Mouse (Mus musculus): ENCODE measurements around the gene Zfp626.
"Not testable (repeated sequence)": the region's sequence is repeated elsewhere in the genome, so short reads cannot be mapped to it uniquely, and the experiment has no call there.

Zfp626 gene

GRCm38 (mm10) chr7:27806896-27807295 is at the start of gene Zfp626:
Zfp626 (plus strand) TSS chr7:27807196.
- DNase-seq = not testable (repeated sequence)

DNA sequence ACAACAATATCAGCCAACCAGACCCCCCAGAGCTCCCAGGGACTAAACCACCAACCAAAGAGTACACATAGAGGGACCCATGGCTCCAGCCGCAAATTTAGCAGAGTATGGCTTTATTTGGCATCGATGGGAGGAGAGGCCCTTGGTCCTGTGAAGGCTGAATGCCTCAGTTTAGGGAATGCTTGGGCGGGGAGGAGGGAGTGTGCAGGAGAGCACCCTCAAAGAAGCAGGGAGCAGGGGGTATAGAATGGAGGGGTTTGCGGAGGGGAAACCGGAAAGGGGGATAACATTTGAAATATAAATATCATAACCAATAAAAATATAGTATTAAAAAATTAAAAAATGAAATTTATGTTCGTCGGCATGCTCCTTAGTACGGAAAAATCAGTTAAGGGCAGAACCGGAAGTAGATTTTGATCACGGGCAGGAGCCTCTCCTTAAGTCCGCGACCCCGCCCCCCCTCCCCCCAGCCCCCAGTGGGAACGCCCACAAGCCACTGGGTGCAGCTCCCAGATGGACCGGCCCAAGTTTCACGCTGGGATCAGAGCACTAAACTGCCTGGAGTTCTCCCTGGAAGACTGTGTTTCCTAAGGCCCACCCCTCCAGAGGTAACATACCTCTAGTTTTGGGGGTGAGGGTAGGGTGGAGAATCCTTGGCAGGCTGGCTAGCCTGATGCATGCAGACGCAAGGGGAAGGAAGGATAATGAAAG is 41.7 kb upstream of the Zfp626 start:
- no peak for DNase-seq

GRCm38 (mm10) chr7:27789306-27789705 is 17.7 kb upstream of the Zfp626 start:
- DNase-seq = no peak

DNA sequence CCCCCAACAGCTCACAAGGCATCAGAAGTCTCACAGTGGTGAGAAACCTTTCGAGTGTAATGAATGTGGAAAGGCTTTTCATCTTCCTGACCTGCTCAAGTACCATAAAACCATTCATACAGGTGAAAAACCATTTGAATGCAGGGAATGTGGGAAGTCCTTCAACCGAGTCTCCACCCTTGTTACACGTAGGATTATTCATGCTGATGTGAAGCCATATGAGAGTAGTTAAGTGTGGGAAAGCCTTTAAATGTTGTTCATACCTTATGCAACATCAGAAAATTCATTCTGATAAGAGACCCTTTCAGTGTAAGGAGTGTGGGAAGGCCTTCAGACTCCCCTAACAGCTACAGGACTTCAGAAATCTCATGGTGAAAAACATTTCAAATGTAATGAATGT is 13.1 kb upstream of the Zfp626 start:
- DNase-seq = not testable (repeated sequence)

DNA sequence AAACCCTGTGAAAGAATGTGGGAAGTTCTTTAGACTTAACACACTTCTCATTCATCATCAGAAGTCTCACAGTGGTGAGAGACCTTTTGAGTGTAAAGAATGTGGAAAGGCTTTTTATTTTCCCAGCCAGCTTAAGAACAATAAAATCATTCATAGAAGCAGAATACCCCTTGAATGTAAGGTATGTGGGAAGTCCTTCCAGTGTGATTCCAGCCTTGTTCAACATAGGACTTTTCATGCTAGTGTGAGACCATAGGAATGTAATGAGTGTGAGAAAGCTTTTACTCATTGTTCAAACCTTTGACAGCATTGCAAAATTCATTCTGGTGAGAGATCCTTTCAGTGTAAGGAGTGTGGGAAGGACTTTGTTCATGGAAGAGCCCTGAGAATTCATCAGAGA is 12.4 kb upstream of the Zfp626 start:
- no peak for DNase-seq

DNA sequence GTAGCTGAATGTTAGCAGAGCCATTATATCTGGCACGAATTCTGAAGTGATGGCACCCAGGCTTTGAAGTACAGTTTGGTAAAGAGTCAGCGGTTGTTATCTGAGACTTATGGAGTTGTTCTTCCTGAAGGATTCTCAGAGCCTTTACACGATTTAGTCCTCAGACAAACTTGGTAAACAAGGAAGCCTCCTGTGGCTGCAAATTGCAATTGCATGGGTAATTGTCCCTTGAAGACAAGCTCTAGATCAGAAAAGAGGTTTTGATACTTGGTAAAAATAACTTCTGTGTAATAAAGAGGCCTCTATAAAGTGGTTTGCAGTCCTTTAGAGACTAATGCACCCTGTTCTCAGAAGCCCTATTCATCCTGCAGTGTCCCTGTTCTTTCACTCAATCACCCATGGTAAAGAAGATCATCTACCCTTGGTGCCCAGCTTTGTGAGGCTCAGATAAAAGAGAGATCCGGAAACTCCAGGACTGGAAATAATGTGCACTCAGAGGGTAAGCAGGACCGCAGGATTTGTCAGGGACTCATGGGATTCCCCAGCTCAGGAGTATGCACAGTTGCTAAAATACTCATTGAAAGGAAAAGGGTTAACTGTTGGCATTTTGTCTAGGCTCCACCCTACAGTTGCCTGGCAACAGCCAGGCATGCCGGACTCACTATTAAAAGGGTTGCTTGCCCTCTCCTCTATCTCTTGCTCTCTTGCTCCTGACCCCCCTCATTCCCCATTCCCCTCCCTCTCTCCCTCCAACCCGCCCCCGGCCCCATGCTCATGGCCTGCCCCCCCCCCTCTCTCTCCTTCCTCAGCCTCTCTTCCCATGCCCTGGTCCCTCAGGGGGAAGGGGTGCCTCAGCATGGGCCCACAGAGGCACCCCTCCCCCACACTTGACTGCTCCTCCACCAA is 8.8 kb upstream of the Zfp626 start:
- DNase-seq = no peak

- DNase-seq = peak; percentile 5 to 12
These were observed 5.9 kb upstream of the Zfp626 start for GRCm38 (mm10) chr7:27801137-27801536.

DNA sequence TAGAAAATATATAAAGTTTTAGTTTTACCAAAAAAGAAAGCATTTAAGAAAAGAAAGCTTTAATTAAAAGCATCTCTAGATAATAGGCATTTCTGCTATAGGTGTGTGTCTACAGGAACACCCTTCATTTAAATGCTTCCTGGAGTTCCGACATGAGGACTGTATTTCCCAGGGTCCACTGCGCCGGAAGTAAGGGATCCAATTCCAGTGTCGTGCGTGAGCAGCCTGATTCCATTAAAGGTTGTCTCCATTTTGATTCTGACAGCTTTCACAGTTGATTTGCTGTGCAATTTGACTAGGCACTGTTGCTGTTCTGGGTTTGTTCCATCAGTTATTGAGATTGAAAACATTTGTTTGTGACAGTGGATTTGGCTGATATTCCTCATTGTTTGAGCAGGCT is 4.0 kb upstream of the Zfp626 start:
- DNase-seq = no peak

- peak; percentile 70 to 80 for DNase-seq
These were observed 2.5 kb upstream of the Zfp626 start for GRCm38 (mm10) chr7:27804297-27805030.

GRCm38 (mm10) chr7:27807305-27807704 is 309 bp downstream of the Zfp626 start:
- not testable (repeated sequence) for DNase-seq

- no peak for DNase-seq
These were observed 11.6 kb downstream of the Zfp626 start for GRCm38 (mm10) chr7:27818526-27819110.

GRCm38 (mm10) chr7:27822611-27823010 is 15.6 kb downstream of the Zfp626 start:
- DNase-seq = no peak

DNA sequence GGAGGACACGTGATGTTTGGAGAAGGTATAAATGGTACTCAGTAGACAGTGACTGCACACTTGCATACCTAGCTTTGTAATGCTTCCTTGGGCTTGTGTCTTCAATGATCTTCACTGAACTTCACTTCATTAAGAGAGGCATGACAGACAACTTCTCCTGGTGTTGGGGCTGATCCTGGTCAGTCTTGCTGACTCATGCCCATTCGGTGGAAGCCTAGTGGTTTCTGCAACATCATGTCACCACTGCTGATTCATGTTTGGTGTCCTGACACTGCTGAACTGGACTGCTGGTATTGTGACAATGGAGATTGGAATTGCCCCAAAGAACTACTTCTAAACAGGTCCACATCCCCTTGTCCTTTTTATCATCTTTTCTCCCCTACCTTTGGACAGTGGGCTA is 27.1 kb downstream of the Zfp626 start:
- no peak for DNase-seq

- DNase-seq = peak; percentile 22 to 29
These were observed 30.9 kb downstream of the Zfp626 start for GRCm38 (mm10) chr7:27837896-27838295.

- peak; percentile 88 to 89 for DNase-seq
These were observed 31.6 kb downstream of the Zfp626 start, which contains the start of gene Zfp59 for GRCm38 (mm10) chr7:27838323-27839249. Zfp59 (plus strand) TSS chr7:27838607.

- DNase-seq = no peak
These were observed 32.6 kb downstream of the Zfp626 start for GRCm38 (mm10) chr7:27839596-27839995.

GRCm38 (mm10) chr7:27840104-27840503 is 33.1 kb downstream of the Zfp626 start:
- DNase-seq = no peak

DNA sequence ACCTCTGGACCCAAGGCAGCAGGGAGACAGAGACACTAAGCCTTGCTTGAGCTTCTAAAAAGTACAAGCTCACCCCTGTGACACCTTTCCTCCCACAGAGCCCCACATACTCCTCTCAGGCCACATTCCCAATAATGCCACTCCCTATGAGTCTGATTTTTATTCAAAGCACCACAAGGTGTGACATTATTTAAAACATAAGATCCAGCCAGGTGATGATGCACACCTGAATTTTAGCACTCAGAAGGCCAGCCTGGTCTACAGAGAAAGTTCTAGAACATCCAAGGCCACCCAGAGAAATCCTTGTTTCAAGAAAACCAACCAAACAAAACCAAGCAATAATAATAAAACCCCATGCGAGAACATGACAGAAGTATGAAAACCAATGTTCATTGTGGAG is 50.2 kb downstream of the Zfp626 start, which contains the start of gene Zfp607a:
Zfp607a (plus strand) TSS at position 301 of the 400 bp plus-strand sequence.
- no peak for DNase-seq

DNA sequence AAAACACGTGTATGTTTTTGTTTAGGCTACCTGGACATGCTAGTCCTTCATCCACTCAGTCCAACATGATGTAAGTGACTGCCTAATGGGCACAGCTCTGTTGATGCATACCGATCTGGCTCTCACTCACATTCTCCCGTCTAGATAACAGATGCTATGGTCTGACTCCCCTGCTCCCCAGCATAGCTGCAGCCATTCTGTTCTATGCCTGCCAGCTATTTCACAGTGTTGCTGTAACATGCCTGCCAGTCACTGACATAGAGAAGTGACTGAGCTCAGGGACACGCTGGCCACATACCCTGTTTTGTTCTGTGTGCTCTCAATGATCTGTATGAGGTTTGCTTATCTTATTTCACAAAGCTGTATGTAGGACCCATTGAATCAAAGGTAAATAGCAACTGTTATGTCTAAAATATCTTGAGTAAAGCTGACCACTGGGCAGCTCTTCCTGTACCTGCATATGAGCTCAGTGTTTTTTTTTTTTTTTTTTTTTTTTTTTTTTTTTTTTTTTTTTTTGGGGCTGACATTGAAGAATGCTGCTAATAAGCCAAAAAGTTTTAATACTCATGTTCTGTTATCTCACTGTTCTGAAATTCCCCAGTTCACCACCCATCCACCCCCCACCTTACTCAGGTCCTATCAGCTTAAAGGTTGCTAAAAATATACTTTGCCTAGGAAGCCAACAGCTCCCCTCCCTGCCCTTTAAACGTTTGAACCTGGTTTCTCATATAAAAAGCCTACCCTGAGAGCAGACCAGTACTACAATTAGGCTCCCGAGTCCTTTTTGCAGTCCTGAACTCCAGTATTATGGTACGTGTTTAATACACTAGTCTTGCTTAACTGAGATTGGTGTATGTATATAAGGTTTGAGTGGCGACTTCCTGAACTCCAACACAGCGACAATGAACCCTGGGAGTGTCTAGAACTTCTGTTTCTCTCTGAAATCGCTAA is 52.6 kb downstream of the Zfp626 start:
- peak; percentile 51 to 63 for DNase-seq
